Mouse (Mus musculus) thymus, postnatal 36 days (tissue): ENCODE data around the gene Agmo.
A peak's percentile ranks its signal among the peaks of the same experiment; 100 is the strongest.

ENCODE experiments used
- DNase-seq, 2 experiments: peaks; one replicate each; pipeline ENCODE4 v3.0.0; 2022; ENCODE audit warnings: mixed read lengths in 2 of 2

Gene Agmo

GRCm38 (mm10) chr12:37442486-37443013 lies 201.1 kb downstream of the Agmo start:
- DNase-seq: no peak

- DNase-seq: no peak
Measured at GRCm38 (mm10) chr12:37445255-37445654, 203.8 kb downstream of the Agmo start.

- DNase-seq: no peak
Measured at GRCm38 (mm10) chr12:37449597-37449996, 208.2 kb downstream of the Agmo start.

GRCm38 (mm10) chr12:37450366-37451156 lies 209.1 kb downstream of the Agmo start:
- DNase-seq: peak in 1 of 2 experiments; percentile 8

GRCm38 (mm10) chr12:37471631-37472030 lies 230.2 kb downstream of the Agmo start:
- DNase-seq: no peak

- no peak for DNase-seq
Measured at GRCm38 (mm10) chr12:37476849-37477248, 235.4 kb downstream of the Agmo start.

- DNase-seq: no peak
Measured at GRCm38 (mm10) chr12:37487991-37488390, 246.6 kb downstream of the Agmo start.

- DNase-seq: no peak
Measured at GRCm38 (mm10) chr12:37498871-37499270, 257.4 kb downstream of the Agmo start.

GRCm38 (mm10) chr12:37507406-37507805 lies 266.0 kb downstream of the Agmo start:
- DNase-seq: no peak

GRCm38 (mm10) chr12:37507826-37508225 lies 266.4 kb downstream of the Agmo start:
- DNase-seq: no peak

- no peak for DNase-seq
Measured at GRCm38 (mm10) chr12:37521772-37522171, 280.3 kb downstream of the Agmo start.

- DNase-seq: no peak
Measured at GRCm38 (mm10) chr12:37524662-37525061, 283.2 kb downstream of the Agmo start.

GRCm38 (mm10) chr12:37540994-37541393 lies 299.6 kb downstream of the Agmo start:
- DNase-seq: no peak

GRCm38 (mm10) chr12:37558284-37558683 lies 316.8 kb downstream of the Agmo start:
- DNase-seq: no peak

GRCm38 (mm10) chr12:37565882-37566596 lies 324.6 kb downstream of the Agmo start:
- no peak for DNase-seq

GRCm38 (mm10) chr12:37571922-37572321 lies 330.5 kb downstream of the Agmo start:
- no peak for DNase-seq

- DNase-seq: no peak
Measured at GRCm38 (mm10) chr12:37582777-37583176, 341.3 kb downstream of the Agmo start.

- no peak for DNase-seq
Measured at GRCm38 (mm10) chr12:37592853-37593252, 351.4 kb downstream of the Agmo start.

GRCm38 (mm10) chr12:37612837-37613236 lies 371.4 kb downstream of the Agmo start:
- no peak for DNase-seq

GRCm38 (mm10) chr12:37614769-37615168 lies 373.3 kb downstream of the Agmo start:
- DNase-seq: no peak

- DNase-seq: no peak
Measured at GRCm38 (mm10) chr12:37624078-37624477, 382.6 kb downstream of the Agmo start.
